Mouse (Mus musculus) intestine, embryonic 15.5 days (tissue): ENCODE measurements around the gene Elovl1. TPM values are rescaled to one million over a fixed set of nuclear protein-coding genes. Genes with fewer than 3 reads are reported as not detected.

Source experiments
- ATAC-seq: fragments of 200-750 bp; cut with Nextera tagmentation; 2 replicates; pipeline ENCODE4 v1.8.0; 2017; ENCODE audit warnings: moderate TSS enrichment, moderate library complexity
- H3K27ac ChIP-seq: fragments of 300-500 bp; sonication (generic); 2 replicates; pipeline ENCODE4 v1.5.1; 2015; ENCODE audit warnings: mild to moderate bottlenecking, inconsistent platforms
- H3K27me3 ChIP-seq: fragments of 300-500 bp; sonication (generic); replicated peaks from 2 replicates; pipeline ENCODE4 v1.6.1; 2015; ENCODE audit warnings: inconsistent platforms
- H3K36me3 ChIP-seq: fragments of 300-500 bp; sonication (generic); 2 replicates; pipeline ENCODE4 v1.6.1; 2015; ENCODE audit warnings: inconsistent platforms
- H3K4me1 ChIP-seq: fragments of 300-500 bp; sonication (generic); replicated peaks from 2 replicates; pipeline ENCODE4 v1.6.1; 2015; ENCODE audit warnings: inconsistent platforms
- H3K4me2 ChIP-seq: fragments of 300-500 bp; sonication (generic); replicated peaks from 2 replicates; pipeline ENCODE4 v1.6.1; 2015; ENCODE audit warnings: mild to moderate bottlenecking, inconsistent platforms
- H3K4me3 ChIP-seq: fragments of 300-500 bp; sonication (generic); replicated peaks from 2 replicates; pipeline ENCODE4 v1.5.1; 2015; ENCODE audit warnings: inconsistent platforms
- H3K9ac ChIP-seq: fragments of 300-500 bp; sonication (generic); 2 replicates; pipeline ENCODE4 v1.6.1; 2015; ENCODE audit warnings: inconsistent platforms
- H3K9me3 ChIP-seq: fragments of 300-500 bp; sonication (generic); 2 replicates; pipeline ENCODE4 v1.6.1; 2016; ENCODE audit warnings: inconsistent platforms
- WGBS: fragments of 180-500 bp; shearing (Covaris S2); methylation state at CpG from one replicate; pipeline ENCODE4 v1.1.7; 2015; 5-methylcytosine and 5-hydroxymethylcytosine counted together
- polyA plus RNA-seq: library from polyadenylated mRNA; unstranded; fragments of >200 nt; fragmentation: Nextera tagmentation; extraction: Ambion mirVana; gene quantifications from 2 replicates; pipeline ENCODE4 v1.2.1, GENCODE M21; 2015

The Elovl1 gene
- polyA plus RNA-seq, 1 experiment from 2014 or later: 178 TPM

DNA sequence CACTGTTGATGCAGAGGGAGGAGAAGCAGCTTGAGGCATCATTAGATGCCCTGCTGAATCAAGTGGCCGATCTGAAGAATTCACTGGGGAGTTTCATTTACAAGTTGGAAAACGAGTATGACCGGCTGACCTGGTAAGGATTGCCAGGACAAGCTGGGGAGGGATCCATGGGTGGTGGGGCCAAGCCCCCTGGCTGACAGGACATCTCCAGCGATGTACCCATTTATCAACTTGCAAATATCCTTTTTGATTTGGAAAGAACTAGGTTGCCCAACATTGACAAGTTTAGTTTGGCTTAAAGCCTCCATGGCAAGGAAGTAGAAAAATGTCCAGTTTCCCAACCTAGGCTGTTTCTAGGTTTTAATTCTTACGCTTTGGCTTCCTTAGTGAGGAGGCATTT lies 17.0 kb upstream of the Elovl1 start:
- no peak overlapping the region for H3K4me3 ChIP-seq
- WGBS: 88% methylated on average over 5 of the region's 5 CpGs
- no peak for ATAC-seq

DNA sequence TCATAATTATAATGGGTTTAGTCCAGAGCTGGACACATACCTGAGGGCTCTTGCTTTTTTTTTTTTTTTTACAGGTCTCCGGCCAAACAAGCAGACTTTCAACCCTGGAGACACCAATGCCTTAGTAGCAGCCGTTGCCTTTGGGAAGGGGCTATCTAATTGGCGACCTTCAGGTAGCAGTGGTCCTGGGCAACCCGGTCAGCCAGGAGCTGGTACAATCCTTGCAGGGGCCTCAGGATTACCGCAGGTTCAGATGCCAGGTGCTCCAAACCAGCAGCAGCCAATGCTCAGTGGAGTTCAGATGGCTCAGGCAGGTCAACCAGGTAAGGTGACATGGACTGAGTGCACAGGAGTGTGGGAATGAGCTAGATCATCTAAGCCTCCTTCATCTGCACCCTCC lies 14.3 kb upstream of the Elovl1 start:
- H3K9ac ChIP-seq: no peak overlapping the region
- peaks cover 7% of the 10 kb centered on the region for H3K4me1 ChIP-seq
- ATAC-seq: no peak
- no peaks in the 10 kb centered on the region for H3K9me3 ChIP-seq
- H3K27ac ChIP-seq: no peak overlapping the region
- no peak overlapping the region for H3K4me3 ChIP-seq
- H3K27me3 ChIP-seq: no peaks in the 10 kb centered on the region
- no peak overlapping the region for H3K4me2 ChIP-seq
- H3K36me3 ChIP-seq: peaks cover 40% of the 10 kb centered on the region
- WGBS: 94% methylated on average over 5 of the region's 5 CpGs

More for the DNA sequence above, 17.0 kb upstream of the Elovl1 start:
- Histone ChIP-seq H3K9me3 (no peaks in the 10 kb centered on the region), H3K9ac (no peak overlapping the region), H3K4me2 (no peak overlapping the region), H3K27ac (no peak overlapping the region), H3K27me3 (no peaks in the 10 kb centered on the region), H3K4me1 (peaks cover 9% of the 10 kb centered on the region), H3K36me3 (peaks cover 33% of the 10 kb centered on the region)

DNA sequence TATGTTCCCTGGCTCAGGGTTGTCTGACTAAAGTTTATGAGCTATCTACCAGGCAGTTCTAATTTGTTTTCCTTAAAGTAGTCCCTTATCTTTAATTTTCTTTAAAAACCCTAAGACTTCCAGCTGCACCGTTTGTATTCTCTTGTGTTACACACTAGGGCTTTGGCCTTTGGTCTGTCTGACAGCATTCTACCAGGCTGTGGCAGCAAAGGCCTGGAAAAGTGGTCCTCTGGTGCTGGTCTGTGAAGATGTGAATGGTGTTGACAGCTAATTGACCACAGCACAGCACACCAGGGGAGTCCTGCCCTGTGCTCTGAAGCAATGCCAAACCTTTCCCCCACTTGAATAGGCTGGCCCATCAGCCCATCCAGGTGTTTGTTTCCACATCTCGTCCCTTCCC lies 12.1 kb upstream of the Elovl1 start:
- WGBS: 83% methylated on average over 2 of the region's 2 CpGs
- no peak overlapping the region for H3K4me2 ChIP-seq
- H3K4me1 ChIP-seq: no peaks in the 10 kb centered on the region
- H3K9me3 ChIP-seq: no peaks in the 10 kb centered on the region
- H3K27ac ChIP-seq: no peak overlapping the region
- no peaks in the 10 kb centered on the region for H3K27me3 ChIP-seq
- H3K4me3 ChIP-seq: no peak overlapping the region
- H3K9ac ChIP-seq: no peak overlapping the region
- no peak for ATAC-seq
- H3K36me3 ChIP-seq: peaks cover 43% of the 10 kb centered on the region

DNA sequence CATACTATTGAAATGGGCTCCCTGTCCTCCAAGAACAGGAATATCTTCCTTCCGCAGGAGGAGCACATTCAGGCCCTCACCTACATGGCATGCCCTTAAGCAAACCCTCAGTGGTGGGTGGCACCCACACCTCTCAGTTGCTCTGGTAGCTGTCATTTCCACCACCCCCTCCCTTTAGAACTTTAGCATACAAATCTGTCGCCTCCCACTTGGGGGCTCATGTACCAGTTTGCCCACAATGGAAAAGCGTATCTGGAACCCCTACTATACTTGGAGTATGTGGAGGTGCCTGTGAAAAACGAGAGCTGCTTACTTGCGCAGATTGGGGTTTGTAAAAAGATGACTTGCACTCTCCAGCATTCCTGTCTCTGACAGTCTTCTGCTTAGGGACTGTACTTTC lies 11.6 kb upstream of the Elovl1 start:
- no peak overlapping the region for H3K27ac ChIP-seq

DNA sequence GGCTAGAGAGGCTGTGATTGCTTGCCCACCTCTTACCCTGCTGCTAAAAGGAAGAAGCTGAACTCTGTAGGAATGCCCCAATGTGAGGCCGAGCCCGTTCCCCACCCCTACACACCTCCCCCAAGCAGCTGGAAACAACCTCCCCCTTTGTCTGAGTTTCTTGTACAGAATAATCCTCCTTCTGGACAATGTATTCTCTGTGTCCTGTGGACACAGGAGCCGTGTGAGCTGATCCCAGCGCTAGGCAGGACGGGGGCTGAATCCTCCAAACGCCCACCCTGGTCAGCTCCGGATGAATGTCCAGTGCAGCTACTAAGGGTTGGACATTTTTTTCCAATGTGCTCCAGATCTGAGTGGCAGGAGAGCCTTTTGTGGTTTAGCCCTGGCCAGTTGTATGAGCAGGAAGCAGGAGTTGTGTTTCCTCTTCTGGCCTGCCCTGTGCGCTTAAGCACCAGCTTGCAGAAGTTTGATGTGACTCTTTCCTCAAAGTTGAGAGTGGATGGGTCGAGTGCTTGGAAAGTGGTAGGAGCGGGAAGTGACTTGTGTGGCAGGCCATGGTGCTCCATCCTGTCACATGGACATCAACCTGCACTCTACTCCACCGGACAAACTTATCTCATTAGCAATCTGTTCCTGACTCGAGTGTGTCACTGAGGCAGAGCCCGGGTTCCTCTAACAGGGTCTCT lies 10.6 kb upstream of the Elovl1 start:
- WGBS: 88% methylated on average over 13 of the region's 13 CpGs

More for the DNA sequence above, 11.6 kb upstream of the Elovl1 start:
- WGBS: 97% methylated on average over 5 of the region's 5 CpGs
- H3K4me2 ChIP-seq: no peak overlapping the region
- no peaks in the 10 kb centered on the region for H3K4me1 ChIP-seq
- no peak overlapping the region for H3K4me3 ChIP-seq
- H3K36me3 ChIP-seq: peaks cover 44% of the 10 kb centered on the region
- no peak overlapping the region for H3K9ac ChIP-seq
- H3K9me3 ChIP-seq: no peaks in the 10 kb centered on the region
- ATAC-seq: no peak
- no peaks in the 10 kb centered on the region for H3K27me3 ChIP-seq

DNA sequence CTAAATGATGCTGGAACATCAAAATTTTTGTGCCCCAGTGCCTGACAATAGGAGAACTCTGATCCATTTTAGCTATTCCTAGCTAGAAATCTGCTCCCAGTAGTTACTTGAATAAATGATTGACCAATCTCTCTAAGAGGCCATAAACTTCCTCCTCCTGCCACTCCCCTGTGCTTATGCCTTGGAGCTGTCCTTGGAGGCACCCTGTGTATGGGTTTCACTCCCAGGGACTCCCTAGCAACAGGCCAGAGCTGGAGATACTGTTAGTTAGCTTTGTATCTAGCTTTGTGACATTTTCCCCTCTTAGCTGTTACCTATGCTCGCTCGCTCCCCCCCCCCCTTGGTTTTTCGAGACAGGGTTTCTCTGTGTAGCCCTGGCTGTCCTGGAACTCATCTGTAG lies 6.5 kb upstream of the Elovl1 start:
- ATAC-seq: peak; percentile 94
- WGBS: 60% methylated on average over 3 of the region's 3 CpGs

More for the DNA sequence above, 10.6 kb upstream of the Elovl1 start:
- H3K27me3 ChIP-seq: no peaks in the 10 kb centered on the region
- no peak overlapping the region for H3K4me2 ChIP-seq
- H3K4me3 ChIP-seq: no peak overlapping the region
- no peak overlapping the region for H3K27ac ChIP-seq
- peaks cover 37% of the 10 kb centered on the region for H3K36me3 ChIP-seq
- no peaks in the 10 kb centered on the region for H3K4me1 ChIP-seq
- H3K9me3 ChIP-seq: no peaks in the 10 kb centered on the region
- no peak overlapping the region for H3K9ac ChIP-seq
- no peak for ATAC-seq

DNA sequence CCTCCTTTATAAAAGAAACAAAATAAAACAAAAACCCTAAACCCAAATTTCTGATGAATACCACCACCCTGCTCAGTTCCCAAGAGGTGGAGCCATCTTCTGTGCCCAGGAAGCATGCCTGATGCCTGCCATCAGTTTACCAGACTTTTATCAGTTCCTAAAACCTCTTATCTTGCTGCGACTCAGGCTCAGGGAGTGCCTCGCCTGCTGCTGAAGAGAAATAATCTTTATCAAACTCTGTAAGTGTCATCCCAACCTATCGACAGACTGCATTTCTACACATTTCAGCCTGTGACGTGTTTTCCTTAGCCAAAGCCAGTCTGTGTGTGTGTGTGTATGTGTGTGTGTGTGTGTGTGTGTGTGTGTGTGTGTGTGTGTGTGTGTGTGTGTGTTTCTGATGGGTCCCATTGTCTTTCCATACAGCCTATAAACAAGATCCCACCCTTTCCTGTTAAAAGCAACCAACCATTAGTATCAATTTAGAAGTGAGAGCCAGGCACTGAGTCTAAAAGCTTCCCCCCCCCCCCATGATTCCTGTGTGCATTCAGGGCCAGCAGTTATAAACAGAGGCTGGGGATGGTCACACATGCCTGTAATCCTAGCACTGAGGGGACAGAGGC lies 3.2 kb upstream of the Elovl1 start:
- WGBS: 63% methylated on average over 4 of the region's 4 CpGs
- Histone ChIP-seq H3K36me3 (peaks cover 4% of the 10 kb centered on the region; the same call in 1 of the 2 replicates), H3K4me2 (no peak overlapping the region), H3K9me3 (no peaks in the 10 kb centered on the region), H3K4me1 (peaks cover 17% of the 10 kb centered on the region), H3K27me3 (no peaks in the 10 kb centered on the region), H3K4me3 (no peak overlapping the region), H3K9ac (no peak overlapping the region), H3K27ac (no peak overlapping the region)
- no peak for ATAC-seq

More for the DNA sequence above, 6.5 kb upstream of the Elovl1 start:
- no peaks in the 10 kb centered on the region for H3K4me1 ChIP-seq
- no peak overlapping the region for H3K4me3 ChIP-seq
- peak overlapping the region; percentile 20; the same call in 1 of the 2 replicates for H3K27ac ChIP-seq
- H3K4me2 ChIP-seq: no peak overlapping the region
- no peak overlapping the region for H3K9ac ChIP-seq
- H3K27me3 ChIP-seq: no peaks in the 10 kb centered on the region
- H3K36me3 ChIP-seq: peaks cover 9% of the 10 kb centered on the region; the same call in 1 of the 2 replicates
- H3K9me3 ChIP-seq: no peaks in the 10 kb centered on the region

DNA sequence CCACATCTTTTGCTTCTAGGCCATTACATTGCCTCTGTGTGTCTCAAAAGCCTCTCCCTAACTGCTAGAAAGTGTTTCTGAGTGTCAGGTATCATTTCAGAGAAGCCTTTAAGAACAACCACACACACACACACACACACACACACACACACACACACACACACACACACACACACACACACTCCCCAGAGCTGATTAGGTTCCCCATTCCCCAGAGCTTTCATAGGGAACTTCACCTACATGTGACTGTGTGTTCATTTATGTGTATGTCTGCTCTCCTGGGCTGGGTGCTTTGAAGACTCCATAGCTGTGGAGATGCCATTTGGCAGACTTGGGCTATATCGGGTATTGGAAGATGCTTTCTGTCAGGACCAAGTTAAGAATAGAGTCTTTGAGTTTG lies 2.5 kb upstream of the Elovl1 start:
- Histone ChIP-seq H3K27ac (no peak overlapping the region), H3K27me3 (no peaks in the 10 kb centered on the region), H3K4me3 (no peak overlapping the region), H3K4me2 (no peak overlapping the region), H3K36me3 (peaks cover 5% of the 10 kb centered on the region; the same call in 1 of the 2 replicates), H3K4me1 (peaks cover 24% of the 10 kb centered on the region), H3K9me3 (no peaks in the 10 kb centered on the region), H3K9ac (no peak overlapping the region)
- ATAC-seq: no peak
- 97% methylated on average over 1 of the region's 1 CpGs for WGBS

DNA sequence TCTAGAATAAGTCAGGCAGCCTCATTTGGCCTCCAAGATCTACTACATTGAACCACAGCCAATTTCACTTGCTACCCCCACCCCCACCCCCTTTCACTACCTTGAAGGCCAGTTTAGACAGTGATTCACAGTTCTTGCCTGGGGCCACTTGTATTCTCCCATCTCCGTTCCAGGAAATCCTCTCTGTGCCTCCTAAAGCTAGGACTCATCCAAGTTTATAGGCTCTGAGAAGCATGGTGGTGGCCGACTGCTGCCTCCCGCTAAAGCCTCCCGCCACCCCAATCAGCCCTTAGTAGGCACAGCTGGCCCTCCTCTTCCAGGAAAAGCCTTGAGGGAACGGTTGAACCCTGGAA lies 502 bp upstream of the Elovl1 start:
- under 1% methylated on average over 5 of the region's 5 CpGs for WGBS

DNA sequence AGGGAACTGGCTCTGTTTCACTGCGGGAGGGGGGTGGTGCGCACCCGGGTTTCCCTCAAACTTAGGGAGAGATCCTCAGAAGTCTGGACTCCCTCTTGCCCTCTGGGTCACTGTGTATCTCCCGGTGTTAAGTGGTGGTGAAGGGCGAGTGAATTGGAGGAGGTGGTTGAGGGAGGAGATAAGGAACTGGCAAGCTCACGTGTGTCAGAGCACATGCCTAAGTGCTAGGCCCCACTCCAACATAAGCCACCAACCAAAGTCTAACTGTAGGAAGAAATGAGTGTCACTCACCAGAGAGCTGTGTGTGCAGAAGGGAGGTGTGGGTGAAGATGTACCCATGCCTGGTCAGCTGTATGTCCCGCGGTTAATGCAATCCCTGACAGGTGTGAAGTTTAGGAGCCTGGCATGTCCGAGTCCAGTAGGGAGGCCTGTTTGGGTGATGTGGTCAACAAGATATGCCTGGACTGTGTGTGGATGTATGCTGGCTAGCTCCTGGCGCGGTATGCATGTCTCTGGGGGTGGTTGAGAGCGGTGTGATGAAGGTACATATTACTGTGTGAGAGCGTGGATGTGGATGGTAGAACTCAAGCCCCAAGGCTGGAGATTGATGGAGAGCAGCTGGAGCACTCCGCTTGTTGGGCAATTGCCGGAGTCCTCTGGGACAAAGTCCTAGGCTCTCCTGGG lies 780 bp downstream of the Elovl1 start:
- ATAC-seq: peak; percentile 59
- peaks cover 30% of the 10 kb centered on the region for H3K36me3 ChIP-seq
- no peaks in the 10 kb centered on the region for H3K9me3 ChIP-seq
- peak overlapping the region; percentile 85 for H3K4me2 ChIP-seq
- peak overlapping the region; percentile 93 for H3K27ac ChIP-seq
- H3K4me3 ChIP-seq: peak overlapping the region; percentile 89
- no peaks in the 10 kb centered on the region for H3K27me3 ChIP-seq
- peaks cover 31% of the 10 kb centered on the region for H3K4me1 ChIP-seq
- H3K9ac ChIP-seq: peak overlapping the region; percentile 89
- 26% methylated on average over 15 of the region's 15 CpGs for WGBS

More for the DNA sequence above, 502 bp upstream of the Elovl1 start:
- peak; percentile 15; the same call in 1 of the 2 replicates for ATAC-seq
- Histone ChIP-seq H3K4me3 (peak overlapping the region; percentile 89), H3K9me3 (no peaks in the 10 kb centered on the region), H3K36me3 (peaks cover 19% of the 10 kb centered on the region), H3K27ac (peak overlapping the region; percentile 93), H3K27me3 (no peaks in the 10 kb centered on the region), H3K4me2 (peak overlapping the region; percentile 85), H3K9ac (peak overlapping the region; percentile 62), H3K4me1 (peaks cover 27% of the 10 kb centered on the region)

DNA sequence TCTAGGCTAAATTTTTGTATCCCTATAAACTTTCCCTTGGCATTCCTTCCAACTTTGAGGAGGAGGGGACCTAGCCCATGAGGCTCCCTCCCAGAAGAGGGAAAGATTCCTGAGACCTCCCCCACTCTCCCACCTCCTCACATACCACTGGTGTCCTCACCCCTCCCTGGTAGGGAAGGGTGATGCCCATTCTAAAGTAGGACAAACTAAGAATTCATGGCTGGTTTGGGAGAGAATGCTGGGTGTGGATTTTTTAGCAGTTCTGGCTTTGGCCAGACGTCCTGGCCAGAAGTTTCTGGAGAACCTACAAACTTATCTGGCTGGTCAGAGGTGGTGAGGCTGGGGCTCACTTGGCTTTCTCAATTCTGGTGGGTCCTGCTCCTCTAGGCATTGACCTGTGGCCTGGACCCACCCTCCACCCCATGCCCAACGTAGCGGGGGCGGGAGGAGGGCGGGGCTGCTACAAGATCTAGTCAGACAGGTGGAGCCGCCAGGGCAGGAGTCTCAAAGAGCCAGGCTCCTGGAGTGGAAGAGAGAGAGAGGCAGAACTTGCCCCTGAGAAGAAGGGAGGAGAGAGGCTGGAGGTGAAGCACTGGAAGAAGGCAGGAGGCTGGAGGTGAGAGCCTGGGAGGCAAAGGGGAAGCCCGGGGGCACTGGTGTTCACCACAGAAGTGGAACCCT lies 1.5 kb downstream of the Elovl1 start:
- Histone ChIP-seq H3K4me2 (peak overlapping the region; percentile 85), H3K9ac (peak overlapping the region; percentile 34), H3K36me3 (peaks cover 35% of the 10 kb centered on the region), H3K4me1 (peaks cover 36% of the 10 kb centered on the region), H3K9me3 (no peaks in the 10 kb centered on the region), H3K4me3 (peak overlapping the region; percentile 89), H3K27ac (peak overlapping the region; percentile 93), H3K27me3 (no peaks in the 10 kb centered on the region)
- WGBS: 48% methylated on average over 7 of the region's 7 CpGs
- ATAC-seq: peak; percentile 26; the same call in 1 of the 2 replicates

DNA sequence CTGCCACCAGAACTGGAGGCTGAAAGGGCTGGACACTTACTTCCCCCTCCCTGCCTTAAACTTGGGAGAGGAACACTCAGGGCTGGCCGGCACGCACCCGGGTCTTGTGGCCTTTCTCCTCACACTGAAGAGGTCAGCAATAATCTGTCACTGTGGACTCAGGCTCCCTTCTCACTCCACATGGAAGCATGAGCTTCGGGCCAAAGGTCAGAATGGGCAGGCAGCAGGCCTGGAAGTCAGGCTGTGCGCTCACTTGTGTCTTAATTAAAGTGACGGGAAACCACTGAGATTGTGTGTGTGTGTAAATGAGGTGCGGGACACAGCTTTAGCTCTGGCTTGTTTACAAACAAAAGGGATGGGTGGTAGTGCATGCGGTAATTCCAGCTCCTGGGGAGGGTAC lies 4.4 kb downstream of the Elovl1 start:
- 0 out of 2 replicates have a peak overlapping the region, but pooled peaks have one; percentile 33 for H3K27ac ChIP-seq
- H3K4me3 ChIP-seq: no peak overlapping the region
- no peaks in the 10 kb centered on the region for H3K9me3 ChIP-seq
- H3K9ac ChIP-seq: no peak overlapping the region
- no peak for ATAC-seq
- H3K27me3 ChIP-seq: no peaks in the 10 kb centered on the region
- H3K4me1 ChIP-seq: peaks cover 48% of the 10 kb centered on the region
- no peak overlapping the region for H3K4me2 ChIP-seq
- H3K36me3 ChIP-seq: peaks cover 39% of the 10 kb centered on the region
- WGBS: 69% methylated on average over 8 of the region's 8 CpGs
